Mouse (Mus musculus): ENCODE data around the gene Doc2g.

DNA sequence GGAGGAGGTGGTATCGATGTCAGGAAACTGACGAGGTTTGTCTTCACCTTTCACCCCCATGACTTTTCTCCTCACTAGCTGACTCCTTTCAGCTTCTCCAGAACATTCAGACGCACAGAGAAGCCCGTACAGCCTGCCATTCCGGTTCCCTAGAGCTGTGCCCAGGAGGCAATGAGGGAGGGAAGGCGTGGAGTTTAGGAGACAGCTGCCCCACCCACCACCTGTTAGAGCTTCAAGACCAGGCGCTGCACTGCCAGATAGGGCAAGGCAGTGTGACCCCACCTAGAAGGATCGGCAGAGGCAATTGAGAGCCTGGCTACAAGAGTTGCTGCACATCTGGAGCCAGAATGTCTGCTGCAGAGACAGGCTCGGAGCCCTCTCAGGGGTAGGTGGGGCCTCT is 30.9 kb upstream of the Doc2g start, which contains the start of gene Aldh3b2:
- no peak for TF ChIP-seq CTCF (IDR thresholded peaks at IDR 0.05; ENCODE audit: low read depth)
- TF ChIP-seq EP300 (IDR thresholded peaks at IDR 0.05; ENCODE audit: low read depth): no peak

All from liver, embryonic 14.5 days (tissue).